Mouse (Mus musculus): ENCODE measurements at regions not wholly inside any gene's neighbourhood (a gene's known extent, or its start where the extent isn't known, plus 50 kb on each side); places are given as distances from the start of the nearest gene placed in this dataset.

- no peak for TF ChIP-seq CTCF (IDR thresholded peaks at IDR 0.05; ENCODE audit: low read depth)
- TF ChIP-seq EP300 (IDR thresholded peaks at IDR 0.05; ENCODE audit: low read depth): no peak
These were observed 69.6 kb upstream of the Pou1f1 start for GRCm38 (mm10) chr16:65450706-65451105.

All from liver, postnatal 0 days (tissue).